Mouse (Mus musculus): ENCODE results near the gene Cd300lf. TPM values are rescaled to one million over a fixed set of nuclear protein-coding genes. Genes with fewer than 3 reads are reported as not detected.

Gene Cd300lf
- total and polyA plus RNA-seq, 3 experiments, result 15.5 to 36.9 (median 35.3) TPM

DNA sequence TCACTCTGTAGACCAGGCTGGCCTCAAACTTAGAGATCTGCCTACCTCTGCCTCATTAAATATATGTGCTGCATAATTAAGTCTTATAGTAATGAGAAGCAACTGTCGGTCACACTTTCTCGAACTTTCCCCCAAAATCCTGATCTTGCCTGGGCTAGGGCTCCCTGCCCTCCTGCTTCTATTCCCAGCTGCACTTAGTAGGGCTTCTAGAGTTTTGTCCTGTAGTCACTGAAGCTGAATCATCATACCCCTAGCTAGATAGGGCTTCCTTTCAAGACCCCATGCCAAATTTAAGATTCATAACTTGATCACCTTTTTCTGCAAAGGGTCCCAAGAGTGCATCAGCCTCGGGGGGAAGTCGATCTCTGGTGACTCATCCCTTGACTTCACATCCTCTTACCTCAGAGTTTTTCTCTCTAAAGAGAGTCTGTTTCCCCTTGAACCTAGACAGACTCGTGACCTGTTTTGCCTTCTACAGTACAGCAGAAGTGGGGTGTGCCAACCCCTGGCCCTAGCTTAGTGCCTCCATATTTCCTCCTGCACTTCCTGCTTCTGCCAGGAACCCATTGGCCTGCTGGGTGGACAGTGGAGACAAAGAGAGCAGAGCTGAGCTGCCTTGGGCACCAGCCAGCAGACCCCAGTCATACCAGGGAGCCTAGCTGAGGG is 4.9 kb upstream of the Cd300lf start:
- in situ Hi-C loops (cut with MboI; ENCODE audit: low pct_ligation_motif_present, low pct_unique_long_range_greater_than_20kb, low sequenced_read_pairs), result no loop called here
- dilution Hi-C loops (cut with MboI; ENCODE audit: extremely low pct_ligation_motif_present, extremely low pct_unique_long_range_greater_than_20kb, low sequenced_read_pairs), result no loop called here
- Histone ChIP-seq H3K4me2 (ENCODE audit: insufficient read depth, low read depth, poor library complexity, severe bottlenecking) (0 out of 2 replicates have a peak overlapping the region, but pooled peaks have one; percentile 0), H3K4me1 (ENCODE audit: control insufficient read depth in 1 of 2, insufficient read depth in 2 of 2) (peaks cover 29 to 59% of the 10 kb centered on the region in 2 experiments), H3K36me3 (replicated peaks in 1 of 2; ENCODE audit: control insufficient read depth in 1 of 2, insufficient read depth in 1 of 2, low read length in 1 of 2) (no peaks in the 10 kb centered on the region), H3K9me3 (replicated peaks; ENCODE audit: low read length) (no peaks in the 10 kb centered on the region), H3K79me2 (replicated peaks; ENCODE audit: control insufficient read depth, extremely low read depth, insufficient read depth, poor library complexity, severe bottlenecking) (no peaks in the 10 kb centered on the region), H3K27ac (ENCODE audit: insufficient read depth, low read depth) (peak overlapping the region; percentile 65), H3K9ac (ENCODE audit: insufficient read depth, low read depth) (peak overlapping the region; percentile 2; the same call in 1 of the 2 replicates), H3K4me3 (replicated peaks in 1 of 3; ENCODE audit: low read depth in 2 of 3, low read length in 2 of 3, poor library complexity in 1 of 3) (peak overlapping the region in 1 of 3 experiments; percentile 10), H3K27me3 (replicated peaks) (no peaks in the 10 kb centered on the region)
- peak; percentile 80 for DNase-seq (ENCODE audit: extremely low read depth)
- TF ChIP-seq ETS1 (conservative IDR thresholded peaks at IDR 0.05; ENCODE audit: low read depth, low read length) (peak; percentile 87), TCF12 (IDR thresholded peaks at IDR 0.05; ENCODE audit: low read depth, low read length) (peak; percentile 66; the same call in 1 of the 2 replicates), MAX (IDR thresholded peaks at IDR 0.05; ENCODE audit: low read length) (0 out of 2 replicates have a peak, but pooled peaks have one; percentile 2), UBTF (IDR thresholded peaks at IDR 0.05; ENCODE audit: low read depth, low read length) (no peak), MAFK (IDR thresholded peaks at IDR 0.05; ENCODE audit: insufficient replicate concordance, low read length) (no peak), NELFE (IDR thresholded peaks at IDR 0.05; ENCODE audit: low read depth, low read length) (no peak), MYC (IDR thresholded peaks at IDR 0.05; ENCODE audit: low read depth, low read length) (0 out of 2 replicates have a peak, but pooled peaks have one; percentile 18), JUN (IDR thresholded peaks at IDR 0.05; ENCODE audit: insufficient read depth, low read depth, low read length) (peak; percentile 90), EP300 (IDR thresholded peaks at IDR 0.05; ENCODE audit: low read length) (peak; percentile 91), HCFC1 (IDR thresholded peaks at IDR 0.05; ENCODE audit: low read depth, low read length) (no peak; the same call in 1 of the 2 replicates), IRF4 (IDR thresholded peaks at IDR 0.05; ENCODE audit: low read depth, low read length) (peak; percentile 83), MEF2A (IDR thresholded peaks at IDR 0.05; ENCODE audit: borderline replicate concordance, low read depth, low read length) (peak; percentile 54; the same call in 1 of the 2 replicates), ZKSCAN1 (IDR thresholded peaks at IDR 0.05; ENCODE audit: borderline replicate concordance, low read depth, low read length) (peak; percentile 96), CTCF (conservative IDR thresholded peaks at IDR 0.05 in 1 of 2, IDR thresholded peaks at IDR 0.05 in 1 of 2; ENCODE audit: low read depth in 2 of 2, low read length in 2 of 2) (no peak), GABPA (IDR thresholded peaks at IDR 0.05; ENCODE audit: insufficient replicate concordance, low read depth, low read length) (no peak), ELF1 (IDR thresholded peaks at IDR 0.05; ENCODE audit: low read depth, low read length) (peak; percentile 80), POLR2AphosphoS2 (IDR thresholded peaks at IDR 0.05; ENCODE audit: low read depth, low read length) (no peak), MXI1 (IDR thresholded peaks at IDR 0.05; ENCODE audit: low read depth, low read length) (peak; percentile 27; the same call in 1 of the 2 replicates), RCOR1 (conservative IDR thresholded peaks at IDR 0.05; ENCODE audit: low read depth, low read length) (no peak), RAD21 (IDR thresholded peaks at IDR 0.05; ENCODE audit: low read depth, low read length) (no peak; the same call in 1 of the 2 replicates), BHLHE40 (IDR thresholded peaks at IDR 0.05; ENCODE audit: low read depth, low read length) (peak; percentile 96), CHD2 (IDR thresholded peaks at IDR 0.05; ENCODE audit: low read length) (0 out of 2 replicates have a peak, but pooled peaks have one; percentile 23), SMC3 (IDR thresholded peaks at IDR 0.05; ENCODE audit: low read depth, low read length) (no peak), JUND (conservative IDR thresholded peaks at IDR 0.05; ENCODE audit: low read depth, low read length) (peak; percentile 93)
